Mouse (Mus musculus) liver, embryonic 14.5 days (tissue): ENCODE data around the gene Tmem9.

ENCODE experiments used
- CTCF ChIP-seq: IDR thresholded peaks from 2 replicates; pipeline ENCODE4 v1.5.1; 2016; ENCODE audit warnings: antibody characterized with exemption, low read depth, control low read depth
- EP300 ChIP-seq: IDR thresholded peaks from 2 replicates; pipeline ENCODE4 v1.6.1; 2016; ENCODE audit warnings: antibody characterized with exemption, low read depth

DNA sequence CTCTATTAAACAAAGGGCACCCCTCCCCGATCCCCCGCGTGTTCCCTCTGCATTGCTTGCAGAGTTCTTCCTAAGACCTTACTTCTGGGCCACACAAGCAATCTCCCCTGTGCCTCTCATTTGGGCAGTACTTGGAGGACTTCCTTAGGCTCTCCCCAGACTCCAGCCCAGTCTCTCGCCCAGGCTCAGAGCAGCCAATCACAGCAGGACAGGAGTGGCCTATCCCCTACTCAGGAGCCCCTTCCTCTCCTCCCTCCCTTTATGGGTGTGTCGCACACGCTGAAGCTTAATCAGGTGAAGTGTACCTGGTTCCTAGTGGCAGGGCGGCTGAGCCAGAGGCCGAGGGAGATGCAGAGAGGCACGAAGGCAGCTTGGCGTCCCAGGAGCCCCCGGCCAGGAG lies 32.5 kb downstream of the Tmem9 start:
- no peak for TF ChIP-seq CTCF
- no peak for TF ChIP-seq EP300
